Mouse (Mus musculus): Measurements from ENCODE around the gene Gm10073. TPM values are rescaled to one million over a fixed set of nuclear protein-coding genes. Genes with fewer than 3 reads are reported as not detected.
"Not testable (repeated sequence)": the region's sequence is repeated elsewhere in the genome, so short reads cannot be mapped to it uniquely, and the experiment has no call there.

Gene Gm10073
- polyA plus RNA-seq (2014; fragmentation: Nextera tagmentation; extraction: Ambion mirVana), result 5.8 and 7.7 TPM in 2 replicates

GRCm38 (mm10) chr8:106573168-106573567, at the start of gene Gm10073:
Gm10073 (minus strand) TSS chr8:106573461.
- not testable (repeated sequence) for H3K27me3 ChIP-seq (replicated peaks; ENCODE audit: control insufficient read depth, insufficient read depth, low read length); H3K9ac ChIP-seq (ENCODE audit: low read length); H3K4me3 ChIP-seq (ENCODE audit: low read depth, low read length); H3K9me3 ChIP-seq (replicated peaks; ENCODE audit: control insufficient read depth, low read length); ATAC-seq; H3K4me2 ChIP-seq (ENCODE audit: low read length); DNase-seq (ENCODE audit: low spot score); H3K27ac ChIP-seq (ENCODE audit: low read depth, low read length); H3K36me3 ChIP-seq (ENCODE audit: control insufficient read depth, insufficient read depth, low read length); H3K4me1 ChIP-seq (ENCODE audit: control insufficient read depth, insufficient read depth, low read length)
- 66% methylated on average over 20 of the region's 20 CpGs for WGBS

GRCm38 (mm10) chr8:106623016-106623415, 49.8 kb upstream of the Gm10073 start:
- no peaks in the 10 kb centered on the region for H3K9me3 ChIP-seq (replicated peaks; ENCODE audit: control insufficient read depth, low read length)
- DNase-seq (ENCODE audit: low spot score) (no peak), ATAC-seq (no peak)
- no peak overlapping the region for H3K4me2 ChIP-seq (ENCODE audit: low read length)
- H3K4me1 ChIP-seq (ENCODE audit: control insufficient read depth, insufficient read depth, low read length), result no peaks in the 10 kb centered on the region
- no peaks in the 10 kb centered on the region for H3K27me3 ChIP-seq (replicated peaks; ENCODE audit: control insufficient read depth, insufficient read depth, low read length)
- no peak overlapping the region for H3K4me3 ChIP-seq (ENCODE audit: low read depth, low read length)
- no peak overlapping the region for H3K27ac ChIP-seq (ENCODE audit: low read depth, low read length)
- no peaks in the 10 kb centered on the region for H3K36me3 ChIP-seq (ENCODE audit: control insufficient read depth, insufficient read depth, low read length)
- H3K9ac ChIP-seq (ENCODE audit: low read length), result no peak overlapping the region
- 88% methylated on average over 5 of the region's 5 CpGs for WGBS

DNA sequence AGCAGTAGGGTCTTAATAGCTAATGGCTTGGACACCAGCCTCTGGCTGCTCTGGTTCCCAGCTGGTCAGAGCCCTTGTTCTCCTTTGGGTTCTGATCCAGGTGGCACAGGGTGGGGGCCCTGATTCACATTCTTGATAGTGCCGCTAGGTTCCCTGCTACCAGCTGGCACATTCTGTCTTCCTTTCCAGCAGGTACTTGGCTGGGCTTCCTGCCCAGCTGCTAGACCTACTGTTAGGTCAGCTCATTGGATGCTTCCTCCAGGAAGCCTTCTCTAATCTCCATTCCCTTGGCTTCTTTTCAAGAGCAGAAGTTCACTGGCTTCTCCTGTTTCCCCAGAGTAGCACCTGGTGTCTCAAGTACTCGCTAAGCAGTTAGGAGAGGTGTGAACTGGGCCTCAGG, 47.2 kb upstream of the Gm10073 start:
- ATAC-seq (no peak), DNase-seq (ENCODE audit: low spot score) (no peak)
- H3K4me2 ChIP-seq (ENCODE audit: low read length), result no peak overlapping the region
- no peak overlapping the region for H3K4me3 ChIP-seq (ENCODE audit: low read depth, low read length)
- H3K4me1 ChIP-seq (ENCODE audit: control insufficient read depth, insufficient read depth, low read length), result no peaks in the 10 kb centered on the region
- H3K27me3 ChIP-seq (replicated peaks; ENCODE audit: control insufficient read depth, insufficient read depth, low read length), result no peaks in the 10 kb centered on the region
- H3K9me3 ChIP-seq (replicated peaks; ENCODE audit: control insufficient read depth, low read length), result no peaks in the 10 kb centered on the region
- 75% methylated on average over 2 of the region's 2 CpGs for whole genome bisulfite sequencing
- H3K9ac ChIP-seq (ENCODE audit: low read length), result no peak overlapping the region
- H3K27ac ChIP-seq (ENCODE audit: low read depth, low read length), result no peak overlapping the region
- no peaks in the 10 kb centered on the region for H3K36me3 ChIP-seq (ENCODE audit: control insufficient read depth, insufficient read depth, low read length)

DNA sequence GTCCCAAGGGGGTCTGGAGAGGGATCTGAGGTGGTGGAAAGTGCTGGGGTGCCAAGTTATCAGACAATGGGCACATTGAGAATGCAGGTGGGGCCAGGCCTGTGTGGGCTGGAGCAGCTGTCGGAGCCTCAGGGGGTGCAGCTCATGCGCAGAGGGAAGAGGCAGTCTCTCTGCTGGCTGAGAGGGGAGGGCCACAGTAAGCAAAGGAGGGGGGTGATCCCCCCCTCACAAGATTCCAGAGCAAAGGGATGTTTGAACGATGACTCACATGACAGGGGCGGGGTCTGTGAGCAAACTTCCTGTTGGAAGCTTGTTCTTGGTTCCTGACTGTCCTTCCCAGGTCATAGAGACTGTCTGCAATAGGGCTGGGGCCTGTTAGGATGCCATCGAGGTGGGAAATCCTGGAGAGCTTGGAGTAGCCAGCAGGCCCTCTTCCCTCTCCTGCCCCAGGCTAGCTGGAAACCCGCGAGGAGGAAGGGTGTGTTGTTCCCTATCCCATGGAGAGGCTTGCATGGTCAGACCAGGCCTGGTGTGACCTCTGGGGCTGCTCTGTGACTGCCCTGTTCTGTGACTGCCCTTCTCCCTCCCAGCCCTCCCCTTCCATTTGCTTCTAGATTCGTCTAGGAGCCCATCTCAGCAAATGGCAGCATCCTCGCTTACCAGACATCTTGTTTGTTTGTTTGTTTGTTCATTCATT, 46.4 kb upstream of the Gm10073 start:
- no peak overlapping the region for H3K4me2 ChIP-seq (ENCODE audit: low read length)
- H3K4me3 ChIP-seq (ENCODE audit: low read depth, low read length), result no peak overlapping the region
- no peak for DNase-seq (ENCODE audit: low spot score)
- H3K36me3 ChIP-seq (ENCODE audit: control insufficient read depth, insufficient read depth, low read length), result no peaks in the 10 kb centered on the region
- 61% methylated on average over 9 of the region's 9 CpGs for WGBS
- no peak overlapping the region for H3K9ac ChIP-seq (ENCODE audit: low read length)
- H3K27me3 ChIP-seq (replicated peaks; ENCODE audit: control insufficient read depth, insufficient read depth, low read length), result no peaks in the 10 kb centered on the region
- H3K9me3 ChIP-seq (replicated peaks; ENCODE audit: control insufficient read depth, low read length), result no peaks in the 10 kb centered on the region
- H3K4me1 ChIP-seq (ENCODE audit: control insufficient read depth, insufficient read depth, low read length), result no peaks in the 10 kb centered on the region
- H3K27ac ChIP-seq (ENCODE audit: low read depth, low read length), result no peak overlapping the region
- ATAC-seq, result no peak; the same call in 1 of the 2 replicates

DNA sequence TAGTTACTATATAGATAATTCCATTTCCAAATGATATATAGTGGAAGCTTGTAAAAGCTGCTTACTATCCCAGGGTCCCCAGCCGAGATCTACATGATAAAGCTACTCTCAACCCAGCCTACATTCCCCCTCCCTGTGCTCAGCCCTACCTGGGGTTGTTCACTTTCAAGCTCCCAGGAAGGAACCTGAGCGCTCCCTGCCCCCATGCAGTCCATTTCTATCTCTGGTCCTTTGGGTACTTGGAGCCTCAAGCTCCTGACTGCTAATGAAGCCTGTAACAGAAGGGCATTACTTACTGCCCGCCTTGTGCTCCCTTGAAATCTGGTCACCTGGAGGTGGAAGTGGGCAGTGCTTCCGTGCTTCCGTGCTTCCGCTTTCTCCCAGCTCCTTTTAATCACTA, 45.1 kb upstream of the Gm10073 start:
- Histone ChIP-seq H3K9ac (ENCODE audit: low read length) (no peak overlapping the region), H3K27ac (ENCODE audit: low read depth, low read length) (no peak overlapping the region), H3K9me3 (replicated peaks; ENCODE audit: control insufficient read depth, low read length) (no peaks in the 10 kb centered on the region), H3K36me3 (ENCODE audit: control insufficient read depth, insufficient read depth, low read length) (no peaks in the 10 kb centered on the region), H3K4me2 (ENCODE audit: low read length) (no peak overlapping the region), H3K4me3 (ENCODE audit: low read depth, low read length) (no peak overlapping the region), H3K4me1 (ENCODE audit: control insufficient read depth, insufficient read depth, low read length) (no peaks in the 10 kb centered on the region), H3K27me3 (replicated peaks; ENCODE audit: control insufficient read depth, insufficient read depth, low read length) (no peaks in the 10 kb centered on the region)
- WGBS, result 57% methylated on average over 6 of the region's 6 CpGs
- no peak for DNase-seq (ENCODE audit: low spot score)
- ATAC-seq, result no peak

DNA sequence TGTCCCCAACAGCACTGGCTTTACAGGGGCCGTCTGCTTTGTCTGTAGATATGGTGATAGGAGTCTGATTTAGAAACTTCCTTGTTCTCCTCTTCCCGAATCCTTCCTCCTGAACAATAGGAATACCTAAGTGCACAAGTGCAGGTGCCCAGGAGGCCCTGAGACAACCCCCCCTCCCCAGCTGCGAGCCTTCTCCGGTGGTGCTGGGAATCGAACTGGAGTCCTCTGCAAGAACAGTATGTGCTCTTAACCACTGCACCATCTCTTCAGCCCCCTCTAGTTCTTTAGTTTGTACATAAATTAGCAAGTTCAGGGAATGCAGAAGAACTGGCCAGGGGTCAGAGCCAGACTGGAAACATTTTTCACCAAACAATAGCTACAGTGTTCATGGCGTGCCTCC, 44.6 kb upstream of the Gm10073 start:
- ATAC-seq (no peak), DNase-seq (ENCODE audit: low spot score) (no peak)
- no peak overlapping the region for H3K4me2 ChIP-seq (ENCODE audit: low read length)
- no peaks in the 10 kb centered on the region for H3K36me3 ChIP-seq (ENCODE audit: control insufficient read depth, insufficient read depth, low read length)
- 77% methylated on average over 6 of the region's 6 CpGs for WGBS
- H3K9ac ChIP-seq (ENCODE audit: low read length), result no peak overlapping the region
- no peaks in the 10 kb centered on the region for H3K4me1 ChIP-seq (ENCODE audit: control insufficient read depth, insufficient read depth, low read length)
- no peak overlapping the region for H3K4me3 ChIP-seq (ENCODE audit: low read depth, low read length)
- H3K27me3 ChIP-seq (replicated peaks; ENCODE audit: control insufficient read depth, insufficient read depth, low read length), result no peaks in the 10 kb centered on the region
- no peak overlapping the region for H3K27ac ChIP-seq (ENCODE audit: low read depth, low read length)
- no peaks in the 10 kb centered on the region for H3K9me3 ChIP-seq (replicated peaks; ENCODE audit: control insufficient read depth, low read length)

GRCm38 (mm10) chr8:106617196-106617595, 43.9 kb upstream of the Gm10073 start:
- Histone ChIP-seq H3K9ac (ENCODE audit: low read length) (no peak overlapping the region), H3K27ac (ENCODE audit: low read depth, low read length) (no peak overlapping the region), H3K36me3 (ENCODE audit: control insufficient read depth, insufficient read depth, low read length) (no peaks in the 10 kb centered on the region), H3K9me3 (replicated peaks; ENCODE audit: control insufficient read depth, low read length) (no peaks in the 10 kb centered on the region), H3K27me3 (replicated peaks; ENCODE audit: control insufficient read depth, insufficient read depth, low read length) (no peaks in the 10 kb centered on the region), H3K4me3 (ENCODE audit: low read depth, low read length) (no peak overlapping the region), H3K4me1 (ENCODE audit: control insufficient read depth, insufficient read depth, low read length) (no peaks in the 10 kb centered on the region), H3K4me2 (ENCODE audit: low read length) (no peak overlapping the region)
- DNase-seq (ENCODE audit: low spot score), result no peak
- no peak for ATAC-seq
- WGBS, result 8% methylated on average over 6 of the region's 6 CpGs

- Histone ChIP-seq H3K9me3 (replicated peaks; ENCODE audit: control insufficient read depth, low read length) (no peaks in the 10 kb centered on the region), H3K4me3 (ENCODE audit: low read depth, low read length) (no peak overlapping the region), H3K27ac (ENCODE audit: low read depth, low read length) (no peak overlapping the region), H3K27me3 (replicated peaks; ENCODE audit: control insufficient read depth, insufficient read depth, low read length) (no peaks in the 10 kb centered on the region), H3K36me3 (ENCODE audit: control insufficient read depth, insufficient read depth, low read length) (no peaks in the 10 kb centered on the region), H3K4me1 (ENCODE audit: control insufficient read depth, insufficient read depth, low read length) (no peaks in the 10 kb centered on the region), H3K9ac (ENCODE audit: low read length) (no peak overlapping the region), H3K4me2 (ENCODE audit: low read length) (no peak overlapping the region)
- ATAC-seq (no peak), DNase-seq (ENCODE audit: low spot score) (no peak)
- WGBS, result 25% methylated on average over 4 of the region's 4 CpGs
These were observed 43.4 kb upstream of the Gm10073 start for GRCm38 (mm10) chr8:106616679-106617078.

DNA sequence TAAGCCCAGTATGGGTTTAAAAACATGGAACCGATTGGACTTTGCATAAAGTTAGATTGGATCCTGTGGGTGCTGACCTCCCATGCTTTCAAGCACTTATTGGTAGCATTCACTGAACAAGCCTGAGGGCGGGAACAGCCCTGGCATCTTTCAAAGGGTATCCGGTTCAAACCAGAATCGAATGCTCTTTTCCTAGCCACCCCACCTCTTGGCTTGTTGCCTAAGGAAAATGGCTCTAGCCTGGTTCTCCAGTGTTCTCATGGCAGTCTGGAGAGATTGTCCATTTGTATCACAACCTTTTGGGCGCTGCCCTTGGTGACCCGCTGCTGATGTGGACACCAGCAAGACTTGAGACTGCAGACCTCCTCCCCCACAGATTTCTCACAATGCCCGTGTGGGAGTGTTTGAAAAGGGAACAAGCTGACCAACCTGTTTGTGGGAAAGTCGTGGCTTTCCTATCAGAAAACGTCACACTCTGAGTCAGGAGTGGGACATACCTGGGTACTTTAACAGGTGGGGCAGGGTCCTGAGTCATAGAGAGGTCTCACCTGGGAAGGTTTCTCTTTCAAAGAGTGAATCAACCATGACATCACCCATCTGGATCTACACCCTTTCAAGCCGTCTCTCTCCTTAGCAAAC, 42.5 kb upstream of the Gm10073 start:
- no peak for DNase-seq (ENCODE audit: low spot score)
- Histone ChIP-seq H3K4me2 (ENCODE audit: low read length) (no peak overlapping the region), H3K27me3 (replicated peaks; ENCODE audit: control insufficient read depth, insufficient read depth, low read length) (no peaks in the 10 kb centered on the region), H3K4me1 (ENCODE audit: control insufficient read depth, insufficient read depth, low read length) (no peaks in the 10 kb centered on the region), H3K4me3 (ENCODE audit: low read depth, low read length) (no peak overlapping the region), H3K27ac (ENCODE audit: low read depth, low read length) (no peak overlapping the region), H3K36me3 (ENCODE audit: control insufficient read depth, insufficient read depth, low read length) (no peaks in the 10 kb centered on the region), H3K9me3 (replicated peaks; ENCODE audit: control insufficient read depth, low read length) (no peaks in the 10 kb centered on the region), H3K9ac (ENCODE audit: low read length) (no peak overlapping the region)
- no peak for ATAC-seq
- WGBS, result 73% methylated on average over 10 of the region's 10 CpGs

All from forebrain, embryonic 14.5 days (tissue).